Mouse (Mus musculus): Measurements from ENCODE around the gene Lrrc41.

Gene Lrrc41

GRCm38 (mm10) chr4:116077240-116078095, 2.4 kb downstream of the Lrrc41 start:
- no peak for DNase-seq (ENCODE audit: low spot score)

GRCm38 (mm10) chr4:116088510-116089249, 13.6 kb downstream of the Lrrc41 start:
- DNase-seq (ENCODE audit: low spot score) = no peak

GRCm38 (mm10) chr4:116096291-116096690, 21.2 kb downstream of the Lrrc41 start:
- no peak for DNase-seq (ENCODE audit: low spot score)

- DNase-seq (ENCODE audit: low spot score) = no peak
Observed at GRCm38 (mm10) chr4:116097211-116097610, 22.1 kb downstream of the Lrrc41 start.

- DNase-seq (ENCODE audit: low spot score) = no peak
Observed at GRCm38 (mm10) chr4:116100959-116101358, 25.9 kb downstream of the Lrrc41 start.

- no peak for DNase-seq (ENCODE audit: low spot score)
Observed at GRCm38 (mm10) chr4:116105278-116105677, 30.2 kb downstream of the Lrrc41 start.

- DNase-seq (ENCODE audit: low spot score) = no peak
Observed at GRCm38 (mm10) chr4:116110695-116111094, 35.6 kb downstream of the Lrrc41 start.

- no peak for DNase-seq (ENCODE audit: low spot score)
Observed at GRCm38 (mm10) chr4:116111486-116111885, 36.4 kb downstream of the Lrrc41 start.

GRCm38 (mm10) chr4:116122762-116123161, 47.7 kb downstream of the Lrrc41 start:
- no peak for DNase-seq (ENCODE audit: low spot score)

GRCm38 (mm10) chr4:116123602-116124519, 48.8 kb downstream of the Lrrc41 start, which contains the start of the genes Rad54l and Pomgnt1:
TSS of gene Rad54l (minus strand) at chr4:116123690.
TSS of gene Pomgnt1 (plus strand) at chr4:116123840.
- DNase-seq (ENCODE audit: low spot score) = peak; percentile 79

- DNase-seq (ENCODE audit: low spot score) = no peak
Observed at GRCm38 (mm10) chr4:116125803-116126386, 50.8 kb downstream of the Lrrc41 start.

- DNase-seq (ENCODE audit: low spot score) = no peak
Observed at GRCm38 (mm10) chr4:116127956-116128355, 52.9 kb downstream of the Lrrc41 start.

- no peak for DNase-seq (ENCODE audit: low spot score)
Observed at GRCm38 (mm10) chr4:116133126-116133525, 58.1 kb downstream of the Lrrc41 start.

GRCm38 (mm10) chr4:116134990-116135389, 59.9 kb downstream of the Lrrc41 start:
- DNase-seq (ENCODE audit: low spot score) = no peak

GRCm38 (mm10) chr4:116137421-116137996, 62.4 kb downstream of the Lrrc41 start:
- no peak for DNase-seq (ENCODE audit: low spot score)

- DNase-seq (ENCODE audit: low spot score) = no peak
Observed at GRCm38 (mm10) chr4:116140801-116141574, 65.9 kb downstream of the Lrrc41 start.

- no peak for DNase-seq (ENCODE audit: low spot score)
Observed at GRCm38 (mm10) chr4:116141736-116142135, 66.7 kb downstream of the Lrrc41 start.

- DNase-seq (ENCODE audit: low spot score) = no peak
Observed at GRCm38 (mm10) chr4:116142269-116142668, 67.2 kb downstream of the Lrrc41 start.

- no peak for DNase-seq (ENCODE audit: low spot score)
Observed at GRCm38 (mm10) chr4:116143317-116143811, 68.3 kb downstream of the Lrrc41 start.
